Mouse (Mus musculus): ENCODE results near the gene Mpped1.
A peak's percentile ranks its signal among the peaks of the same experiment; 100 is the strongest.

- TF ChIP-seq CTCF (IDR thresholded peaks at IDR 0.05; ENCODE audit: low read depth) (peak; percentile 49), EP300 (IDR thresholded peaks at IDR 0.05; ENCODE audit: low read depth) (no peak)
Observed at GRCm38 (mm10) chr15:83758958-83759357, 20.3 kb upstream of the Mpped1 start.

Measured in liver, embryonic 14.5 days (tissue).